Mouse (Mus musculus) mammary gland, adult 2 months (tissue): ENCODE results near the gene Cacul1. TPM values are rescaled to one million over a fixed set of nuclear protein-coding genes. Genes with fewer than 3 reads are reported as not detected.

Experiments
- polyA plus RNA-seq: library from polyadenylated mRNA; depleted of rRNA; stranded (reverse); fragments of >200 nt; gene quantifications from 2 replicates; pipeline ENCODE4 v1.2.3, GENCODE M21; 2012; ENCODE audit warnings: low replicate concordance; rRNA removed

Gene Cacul1
- polyA plus RNA-seq, result 10.2 and 17.7 TPM in 2 replicates

DNA sequence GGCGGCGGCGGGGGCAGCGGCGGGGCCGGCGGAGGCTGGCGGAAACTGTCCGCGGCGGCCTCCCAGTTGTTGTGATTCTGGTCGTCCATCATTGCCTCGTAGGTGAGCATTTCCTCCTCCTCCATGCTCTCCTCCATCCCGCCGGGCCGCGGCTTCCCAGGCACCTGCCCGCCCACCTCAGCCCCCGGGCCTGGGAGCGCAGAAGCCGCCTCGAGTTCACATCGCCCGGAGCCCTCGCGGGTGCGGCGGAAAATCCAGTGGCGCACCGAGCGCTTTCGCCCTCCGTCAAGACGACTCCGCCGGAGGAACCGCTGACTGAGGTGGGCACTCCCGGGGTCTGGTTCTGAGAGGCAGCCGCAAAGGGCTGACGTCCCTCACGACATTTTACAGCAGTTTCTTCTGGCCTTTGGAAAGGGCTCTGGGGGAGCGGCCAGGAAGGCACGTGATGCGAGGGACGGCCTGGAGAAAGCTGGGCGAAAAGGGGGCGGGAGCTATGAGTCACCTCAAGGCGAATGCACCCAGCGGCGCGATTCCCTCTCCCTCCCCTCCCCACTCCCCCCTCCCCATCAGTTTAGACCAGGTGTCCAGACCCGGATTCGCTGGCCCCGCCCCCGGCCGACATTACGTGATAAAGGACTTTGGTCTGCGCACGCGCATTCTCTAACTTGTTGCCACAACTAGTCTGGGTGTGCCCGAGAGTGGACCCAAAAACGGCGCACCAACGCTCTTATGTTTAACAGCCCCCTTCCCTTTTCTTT is at the start of gene Cacul1:
Gene Cacul1 (minus strand): TSS at position 444 of the 758 bp plus-strand sequence.

Other genes starting within 250 kb of the Cacul1 start
- gene Prlhr, start 112.7 kb downstream of the Cacul1 start, polyA plus RNA-seq, result not detected in 2 replicates
- gene Nanos1, start 175.0 kb upstream of the Cacul1 start, polyA plus RNA-seq, result 0.17 and 1.5 TPM in 2 replicates
- 19.2 and 35.6 TPM in 2 replicates for gene Eif3a, start 209.6 kb upstream of the Cacul1 start, polyA plus RNA-seq
- 4.6 and 11.8 TPM in 2 replicates for gene Fam45a, start 230.6 kb upstream of the Cacul1 start, polyA plus RNA-seq